Mouse (Mus musculus) thymus, postnatal 10 days (tissue): Measurements from ENCODE around the gene Igf1r.

ENCODE experiments used
- DNase-seq, 2 experiments: peaks; one replicate each; pipeline ENCODE4 v3.0.0; 2021; ENCODE audit warnings: low spot score in 2 of 2

The Igf1r gene

DNA sequence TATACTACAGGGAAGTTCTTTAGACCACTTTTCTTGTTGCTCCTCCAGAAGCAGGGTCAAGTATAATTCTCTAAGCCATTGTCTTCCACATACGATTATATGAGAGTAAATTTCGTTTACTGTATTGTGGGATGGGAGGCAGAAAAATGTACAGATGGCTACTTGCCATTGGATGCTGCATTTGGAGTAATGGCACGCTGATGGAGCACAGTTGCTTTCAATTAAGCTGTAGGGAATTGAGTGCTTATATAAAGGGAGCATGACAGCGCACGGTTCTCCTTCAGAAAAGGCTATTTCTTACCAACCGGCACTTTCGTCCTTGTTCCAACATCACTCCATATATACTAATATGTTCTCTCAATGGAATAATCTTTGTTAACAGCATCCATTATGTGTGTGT, 96.4 kb downstream of the Igf1r start:
- DNase-seq: no peak

DNA sequence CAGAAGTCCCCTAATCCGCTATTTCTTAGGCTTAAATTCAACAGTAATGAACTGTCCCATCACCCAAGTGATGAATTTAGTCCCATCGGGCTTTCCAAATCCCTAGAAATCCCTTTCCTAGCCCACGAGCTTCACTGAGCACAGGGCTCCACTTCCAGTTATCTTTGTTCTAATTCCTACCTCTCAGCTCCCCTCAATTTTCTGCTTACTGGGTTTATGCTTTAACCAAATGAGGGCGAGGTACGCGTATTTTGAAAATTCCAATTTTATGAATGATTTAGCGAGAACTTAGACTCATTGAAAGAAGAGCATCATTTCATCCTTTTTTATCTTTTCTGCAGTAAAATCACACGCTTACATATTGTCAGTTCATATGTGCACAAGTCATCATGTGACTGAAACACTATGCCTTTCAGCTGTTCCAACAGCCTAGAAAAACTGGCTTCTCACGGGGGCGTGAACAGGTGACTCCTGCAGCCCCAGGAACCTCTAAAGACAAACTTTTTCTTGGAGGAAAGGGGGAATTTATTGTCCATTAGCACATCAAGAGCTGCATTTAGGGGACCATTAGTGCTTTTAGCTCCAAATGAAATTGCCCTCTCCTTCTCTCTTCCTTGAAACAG, 100.5 kb downstream of the Igf1r start:
- no peak for DNase-seq

DNA sequence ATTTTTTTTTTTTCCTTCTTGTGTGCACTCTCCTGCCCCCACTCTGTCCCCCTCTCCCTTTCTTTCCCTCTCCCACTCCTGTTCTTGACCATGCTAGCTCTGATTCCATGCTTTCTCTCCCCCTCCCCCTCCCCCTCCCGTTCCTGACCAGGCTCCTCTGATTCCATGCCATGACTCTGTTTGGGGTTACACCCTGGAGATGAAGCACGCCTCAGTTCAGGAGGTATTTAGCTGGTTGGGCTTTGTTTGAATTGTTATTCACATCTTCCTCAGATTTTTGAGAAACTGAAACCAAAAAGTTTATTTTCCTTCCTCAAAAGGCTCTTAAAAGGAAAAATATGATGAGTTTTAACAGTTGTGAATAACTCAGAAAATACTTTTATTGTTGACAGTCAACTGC, 101.9 kb downstream of the Igf1r start:
- DNase-seq: no peak

DNA sequence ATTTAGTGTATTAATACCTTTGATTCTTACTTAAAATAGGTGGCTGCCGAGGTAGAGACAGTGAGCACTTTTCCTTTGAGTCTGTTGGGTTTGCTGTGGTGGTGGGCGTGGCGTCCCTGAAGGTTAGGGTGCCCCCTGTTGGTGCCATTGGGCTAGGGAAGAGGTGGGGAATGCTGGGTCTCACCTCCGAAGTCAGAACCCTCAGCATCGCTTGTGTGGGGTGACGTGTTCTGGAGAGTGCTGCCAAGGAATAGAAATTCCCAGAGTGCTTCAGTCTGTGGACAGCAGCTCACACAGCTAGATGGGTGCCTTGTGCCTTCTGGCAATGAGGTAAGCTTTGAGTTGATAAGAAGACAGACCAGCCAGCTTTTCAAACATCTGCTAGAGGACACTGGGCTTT, 102.3 kb downstream of the Igf1r start:
- peak in 1 of 2 experiments; percentile 29 for DNase-seq

DNA sequence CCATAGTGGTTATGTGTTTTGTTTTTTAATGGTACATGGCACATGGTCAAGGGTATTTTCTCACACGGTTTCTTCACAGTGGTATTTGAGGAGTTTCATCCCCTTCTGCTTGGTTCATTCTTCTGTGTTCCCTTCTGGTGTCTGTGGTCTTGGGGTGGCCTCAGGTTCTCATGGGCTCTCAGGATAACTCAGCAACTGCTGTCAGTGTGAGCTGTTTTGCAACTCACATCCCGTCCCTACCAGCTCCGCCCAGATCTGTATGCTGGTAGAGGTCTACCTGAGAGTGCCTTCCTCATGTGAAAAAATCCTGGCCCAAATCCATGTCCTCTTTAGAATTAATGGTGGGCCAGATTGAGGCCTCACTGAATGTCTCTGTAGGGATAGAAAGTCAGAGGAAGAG, 104.4 kb downstream of the Igf1r start:
- no peak for DNase-seq

DNA sequence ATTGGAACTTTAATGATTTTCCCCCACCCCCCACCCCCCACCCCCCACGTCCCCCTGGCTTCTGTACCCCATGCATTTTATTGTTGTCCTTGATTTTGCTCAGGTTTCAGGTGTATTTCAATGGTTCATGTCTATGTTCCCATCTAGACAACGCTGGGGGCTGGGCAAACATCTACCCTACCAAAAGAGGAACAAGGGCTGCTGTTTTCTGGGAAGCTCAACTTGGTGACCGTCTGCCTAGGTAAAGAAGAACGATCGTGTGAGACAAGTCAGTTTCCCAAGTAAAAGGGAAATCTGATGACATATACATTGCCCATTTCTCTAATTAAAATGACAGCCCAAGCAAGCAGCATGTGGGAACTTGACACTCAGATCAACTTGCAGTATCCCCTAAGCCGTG, 107.1 kb downstream of the Igf1r start:
- no peak for DNase-seq

DNA sequence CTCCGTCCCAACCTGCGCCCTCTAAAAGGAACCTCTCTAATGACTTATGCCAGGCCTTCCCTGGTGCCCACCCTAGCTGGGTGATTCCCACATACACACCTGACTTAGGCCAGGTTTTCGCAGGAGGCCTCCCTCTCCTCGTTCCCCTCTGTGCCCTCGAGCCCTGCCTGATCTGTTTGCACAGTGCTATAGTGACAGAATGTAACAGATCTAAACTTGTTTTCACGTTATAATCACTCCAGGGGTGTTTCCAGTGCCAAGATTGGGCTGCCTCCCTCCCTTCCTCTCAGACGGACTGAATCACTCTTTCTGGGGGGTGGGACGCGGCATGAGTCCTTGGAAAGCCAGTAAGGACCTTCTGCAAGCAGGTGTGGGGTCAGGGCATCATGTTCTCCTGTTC, 108.8 kb downstream of the Igf1r start:
- DNase-seq: no peak

DNA sequence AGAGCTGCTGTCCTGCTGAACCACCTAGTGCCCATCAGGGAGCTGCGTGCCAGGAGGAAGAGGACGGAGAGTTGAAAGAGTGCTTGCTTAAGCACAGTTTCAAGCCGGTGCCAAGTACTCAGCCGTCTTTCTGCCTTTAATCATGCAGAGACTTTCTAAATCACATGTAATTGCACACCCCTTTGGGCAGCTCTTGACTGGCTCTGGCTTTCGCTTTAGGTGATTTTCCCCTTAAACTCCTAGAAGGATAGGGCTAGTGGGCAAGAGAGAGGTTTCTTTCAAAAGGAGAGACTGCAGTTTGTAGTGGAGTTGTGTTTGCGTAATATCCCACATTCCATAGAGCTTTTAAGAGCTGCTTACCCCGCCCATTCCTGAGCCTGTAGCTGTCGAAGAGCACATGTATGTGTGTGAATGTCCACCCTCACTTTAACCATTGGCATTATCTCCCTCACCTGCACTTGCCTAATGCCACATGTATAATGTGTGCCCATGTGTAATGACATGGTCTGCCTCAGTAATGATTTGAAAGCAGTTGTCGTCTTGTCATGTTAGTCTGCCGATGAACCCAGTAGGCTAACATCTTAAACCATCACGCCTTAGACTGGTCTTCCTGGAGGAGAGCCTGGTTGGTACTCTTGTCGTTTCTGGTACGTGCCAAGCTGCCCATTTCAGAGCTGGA, 109.7 kb downstream of the Igf1r start:
- DNase-seq: no peak

DNA sequence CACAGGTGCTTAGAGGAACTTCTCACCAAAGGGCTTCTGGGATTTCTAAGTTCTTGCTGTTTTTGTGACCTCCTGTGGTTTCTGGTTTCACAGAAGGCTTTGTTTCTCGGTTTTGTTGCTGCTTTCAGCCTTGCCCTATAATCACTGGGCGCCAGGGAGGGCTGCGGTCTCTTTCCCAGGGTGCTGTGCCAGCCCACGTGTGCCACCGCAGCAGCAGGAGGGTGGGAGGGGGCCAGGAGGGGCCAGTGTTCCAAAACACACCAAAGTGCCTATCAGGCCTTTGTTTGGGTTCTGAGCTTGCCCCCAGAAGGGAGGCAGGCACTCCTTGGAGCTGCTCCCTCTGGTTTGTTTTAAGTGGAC, 110.2 kb downstream of the Igf1r start:
- DNase-seq: peak; percentile 12 to 18

DNA sequence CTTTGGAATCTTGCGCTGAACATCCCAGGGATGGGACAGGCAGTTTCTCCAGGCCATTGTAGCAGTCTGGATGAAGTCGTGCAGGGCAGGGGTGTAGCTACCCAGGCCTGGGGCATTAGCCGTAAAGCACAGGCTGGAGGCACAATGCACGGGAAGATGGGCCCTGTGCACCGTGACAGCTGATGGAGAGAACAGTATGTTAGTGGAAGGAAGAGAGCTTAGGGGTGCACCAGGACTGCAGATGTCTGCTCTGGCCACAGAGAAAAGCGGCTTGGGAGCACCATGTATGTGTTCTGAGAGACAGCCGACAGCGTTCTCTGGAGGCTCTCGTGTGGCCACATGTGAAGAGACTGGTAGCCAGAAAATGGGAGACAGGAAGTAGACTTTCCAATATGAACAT, 111.1 kb downstream of the Igf1r start:
- DNase-seq: no peak

DNA sequence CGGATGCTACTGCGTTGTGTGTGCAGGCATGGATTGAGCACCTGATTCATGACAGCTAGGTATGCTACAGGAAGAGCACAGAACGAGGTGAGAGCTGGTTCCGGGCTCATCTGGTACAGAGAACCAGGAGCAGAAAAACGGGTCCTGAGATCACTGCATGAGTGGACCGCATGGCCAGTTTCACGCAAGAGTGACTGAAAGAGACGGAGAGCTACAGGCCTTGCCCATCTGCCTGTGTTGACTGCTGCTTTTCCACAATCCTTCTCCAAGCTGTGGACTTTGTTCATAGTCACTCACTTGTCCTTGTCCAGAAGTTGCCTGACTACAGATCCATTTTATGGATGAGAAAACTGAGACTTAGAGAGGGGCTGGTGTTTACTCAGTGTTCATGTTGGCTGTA, 111.5 kb downstream of the Igf1r start:
- no peak for DNase-seq

DNA sequence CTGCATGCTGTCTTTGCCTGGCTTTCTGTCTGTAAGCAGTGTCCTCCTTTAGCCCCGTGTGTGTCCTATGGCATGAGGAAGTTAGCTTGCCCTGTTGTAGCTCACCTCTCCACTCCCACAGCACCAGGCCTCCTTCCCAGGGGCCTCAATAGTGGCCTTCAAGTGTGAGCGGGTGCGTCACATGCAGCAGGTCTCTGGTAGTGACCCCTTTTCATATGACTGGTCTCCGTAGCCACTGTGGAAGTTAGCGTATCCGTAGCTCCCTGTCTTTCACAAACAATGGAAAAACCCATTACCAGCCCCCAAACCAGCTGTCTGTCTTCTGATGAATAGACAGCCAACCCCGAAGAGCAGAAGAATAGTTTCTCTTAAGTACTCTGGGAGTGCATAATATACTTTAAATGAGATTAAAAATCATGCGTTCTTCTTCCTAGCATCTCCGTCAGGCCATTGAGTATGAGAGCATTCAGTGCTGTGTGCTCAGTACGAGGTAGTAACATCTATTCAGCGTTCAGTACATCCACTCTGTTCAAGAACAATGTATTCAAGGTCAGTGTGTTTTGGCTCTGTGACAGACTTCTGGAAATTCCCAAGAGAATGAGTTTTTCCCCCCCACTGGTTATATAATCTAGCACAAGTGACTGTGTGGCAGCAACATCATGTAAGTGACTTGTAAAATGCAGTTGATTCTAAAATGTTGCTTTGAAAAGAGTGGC, 112.2 kb downstream of the Igf1r start:
- no peak for DNase-seq

DNA sequence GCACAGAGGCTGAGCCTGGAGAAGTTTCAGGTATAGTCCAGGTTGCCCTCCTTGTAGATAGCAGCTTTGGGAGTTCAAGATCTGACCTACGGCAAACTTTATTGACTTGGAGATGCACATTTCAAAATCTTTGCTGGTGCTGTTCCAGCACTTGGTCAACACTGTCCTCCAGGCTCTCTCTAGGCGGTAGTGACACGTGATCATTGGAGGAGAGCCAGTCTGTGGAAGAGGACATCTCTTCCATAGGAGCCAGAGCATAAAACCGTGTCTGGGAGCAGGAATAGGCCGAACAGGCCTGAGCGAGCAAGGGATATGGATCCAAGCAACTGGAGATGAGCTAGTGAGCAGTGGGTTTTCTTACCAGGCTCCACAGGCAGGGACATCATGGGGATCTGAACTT, 113.3 kb downstream of the Igf1r start:
- no peak for DNase-seq

DNA sequence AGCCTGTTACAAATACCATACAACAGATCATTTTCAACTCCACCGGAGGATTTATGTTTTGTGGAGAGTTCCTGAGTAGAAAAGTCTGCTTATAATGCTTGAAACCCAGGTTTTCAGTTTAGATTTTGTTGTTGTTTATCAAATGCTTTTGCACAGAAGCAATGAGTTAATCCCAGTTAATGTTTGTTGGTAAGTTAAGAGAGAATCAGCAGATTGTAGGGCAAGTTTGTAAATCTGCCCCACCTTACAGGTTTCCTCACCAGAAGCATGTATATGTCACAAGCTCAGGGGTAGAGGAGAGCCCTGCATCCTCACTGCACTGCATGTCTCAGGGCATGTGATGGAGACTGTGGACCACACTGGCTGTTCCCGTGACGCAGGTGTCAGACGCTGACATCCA, 114.7 kb downstream of the Igf1r start:
- no peak for DNase-seq

DNA sequence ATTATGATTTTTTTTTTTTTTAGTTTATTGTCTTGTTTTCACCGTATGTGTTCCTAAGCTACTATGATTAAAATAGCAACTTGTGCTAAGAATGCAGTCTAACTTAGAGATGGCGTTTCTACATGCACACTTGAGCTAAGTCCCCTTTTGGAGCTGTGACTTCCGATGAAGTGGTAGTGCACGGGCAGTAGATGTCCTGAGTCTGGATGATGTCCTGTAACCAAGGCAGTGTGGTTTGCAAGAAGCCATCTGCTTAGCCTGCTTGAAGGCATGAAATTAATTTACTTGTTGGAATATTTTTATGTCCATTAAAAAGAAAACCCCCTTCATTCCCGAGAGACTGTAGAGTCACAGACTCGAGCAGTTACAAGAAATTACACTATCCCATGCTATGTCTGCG, 116.7 kb downstream of the Igf1r start:
- no peak for DNase-seq

DNA sequence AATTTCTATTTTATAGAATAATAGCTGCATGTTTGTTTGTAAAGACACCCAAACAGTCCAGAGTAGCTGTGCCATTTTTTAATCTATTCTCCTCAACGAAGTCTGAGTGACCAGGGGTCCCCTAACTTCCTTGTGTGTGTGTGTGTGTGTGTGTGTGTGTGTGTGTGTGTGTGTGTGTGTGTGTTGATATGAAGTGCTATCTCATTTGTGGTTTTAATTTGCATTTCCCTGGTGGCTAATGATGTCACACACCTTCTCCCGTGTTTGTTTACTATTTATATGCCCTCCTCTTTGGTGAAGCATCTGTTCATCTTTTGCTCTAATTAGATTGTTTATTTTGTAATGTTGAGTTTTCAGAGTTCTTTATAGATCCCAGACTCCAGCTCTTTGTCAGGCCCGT, 117.4 kb downstream of the Igf1r start:
- no peak for DNase-seq

DNA sequence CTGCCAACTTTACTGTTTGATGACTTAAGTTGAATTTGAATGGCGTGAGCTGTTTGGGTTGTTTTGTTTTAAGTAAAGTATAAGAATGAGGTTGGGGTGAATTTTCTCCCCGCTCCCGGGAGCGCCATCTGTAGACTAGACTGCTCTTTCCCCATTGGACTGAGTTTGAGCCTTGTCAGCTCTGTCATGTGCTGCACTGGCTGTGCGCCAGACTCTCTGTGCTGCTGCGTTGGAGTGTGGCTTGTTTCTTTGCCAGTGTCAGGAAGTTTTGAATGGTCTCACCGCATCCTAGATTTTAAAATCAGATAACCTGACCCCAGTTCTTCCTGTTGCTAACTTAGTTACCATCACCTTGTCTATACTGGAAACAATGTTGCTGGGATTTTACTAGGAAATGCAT, 118.0 kb downstream of the Igf1r start:
- peak in 1 of 2 experiments; percentile 29 for DNase-seq

DNA sequence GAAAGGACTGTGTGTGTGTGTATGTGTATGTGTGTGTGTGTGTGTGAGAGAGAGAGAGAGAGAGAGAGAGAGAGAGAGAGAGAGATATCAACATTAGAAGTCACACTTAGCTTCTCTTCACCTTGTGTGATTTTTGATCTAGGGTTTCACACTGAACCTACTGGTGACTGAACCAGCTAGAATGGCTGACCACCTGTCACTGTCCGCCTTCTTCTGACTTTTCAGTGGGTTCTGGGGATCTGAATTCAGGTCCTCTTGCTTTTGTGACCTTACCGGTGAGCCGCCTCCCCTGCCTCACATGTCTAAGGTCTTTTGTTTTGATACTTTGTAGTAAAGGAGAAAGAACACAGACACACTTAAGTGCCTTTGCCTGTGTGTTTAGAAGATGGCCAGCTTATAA, 118.4 kb downstream of the Igf1r start:
- DNase-seq: no peak

DNA sequence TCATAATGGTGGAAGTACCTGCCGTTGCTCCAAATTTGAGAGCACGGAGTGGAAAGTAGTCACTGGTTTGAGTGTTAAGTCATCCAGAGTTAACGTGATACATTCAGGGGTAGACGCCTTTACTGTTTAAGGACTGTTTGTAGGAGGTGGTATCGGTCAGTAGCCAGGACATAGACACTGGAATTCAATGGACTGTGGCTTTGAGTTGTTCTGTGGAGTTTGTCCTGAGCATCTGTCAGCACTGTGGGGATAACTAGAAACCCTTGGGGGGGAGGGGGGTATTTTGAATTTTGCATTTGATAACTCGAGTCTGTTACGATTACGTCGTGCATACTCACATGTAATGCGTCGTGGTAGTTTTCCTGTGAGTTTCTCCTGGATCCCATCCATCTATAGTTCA, 119.1 kb downstream of the Igf1r start:
- no peak for DNase-seq

DNA sequence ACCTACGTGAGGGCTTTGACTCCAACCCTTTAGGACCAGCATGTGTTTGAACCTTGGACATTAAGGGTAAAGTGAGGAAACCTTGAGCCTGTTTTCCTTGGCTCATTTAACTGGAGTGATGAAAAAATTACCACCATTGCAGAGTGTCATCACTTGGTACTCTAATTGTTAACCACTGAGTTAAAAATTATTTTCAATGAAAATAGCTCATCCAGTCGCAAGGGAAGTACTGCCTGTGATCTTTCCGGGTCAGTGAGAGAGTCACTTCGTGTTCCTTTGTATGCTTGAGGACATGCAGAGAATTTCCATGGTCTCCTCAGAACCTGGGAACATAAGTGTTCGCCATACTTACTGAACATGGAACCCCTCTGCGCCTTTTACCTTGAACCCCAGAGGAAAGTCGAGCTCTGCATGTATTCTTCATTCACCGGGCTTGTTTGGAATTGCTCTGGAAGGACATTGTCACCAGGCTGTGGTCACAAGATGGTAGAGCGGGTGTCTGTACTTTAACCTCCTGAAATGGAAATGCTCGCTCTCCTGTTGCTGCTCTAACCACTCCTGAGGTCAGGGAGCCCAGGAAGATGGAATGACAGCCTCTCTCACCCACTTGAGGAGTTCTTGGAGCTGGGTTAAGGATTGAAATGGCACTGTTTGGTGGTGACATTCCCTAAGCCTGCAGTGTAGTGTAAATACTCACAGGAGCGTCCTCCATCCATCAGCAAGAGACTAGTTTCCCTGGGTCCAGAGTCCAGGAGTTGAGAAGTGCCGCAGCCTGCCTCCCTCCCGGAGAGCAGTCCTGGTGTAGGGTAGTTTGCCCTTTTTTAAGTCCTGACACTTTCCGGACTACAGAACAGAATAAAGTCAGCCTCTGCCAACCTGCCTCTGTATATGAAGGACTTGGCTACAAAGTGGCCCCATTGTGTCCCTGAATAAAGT, 120.2 kb downstream of the Igf1r start:
- no peak for DNase-seq

DNA sequence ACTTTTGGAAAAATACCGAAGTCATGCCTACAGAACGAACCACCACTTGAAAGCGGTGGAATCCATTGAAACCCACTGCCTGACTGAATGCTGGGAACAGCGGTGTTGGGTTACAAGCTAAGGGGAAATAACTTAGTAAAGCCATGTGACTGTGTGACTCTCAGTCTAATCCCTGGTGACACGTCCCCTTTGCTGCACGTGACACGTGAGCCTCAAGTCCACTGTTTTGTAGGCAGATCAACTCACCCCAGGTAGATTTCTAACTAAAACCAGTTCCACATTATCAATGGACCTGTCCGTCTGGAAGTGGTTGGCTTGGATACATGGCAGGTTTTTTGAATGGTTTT, 120.8 kb downstream of the Igf1r start:
- DNase-seq: no peak

DNA sequence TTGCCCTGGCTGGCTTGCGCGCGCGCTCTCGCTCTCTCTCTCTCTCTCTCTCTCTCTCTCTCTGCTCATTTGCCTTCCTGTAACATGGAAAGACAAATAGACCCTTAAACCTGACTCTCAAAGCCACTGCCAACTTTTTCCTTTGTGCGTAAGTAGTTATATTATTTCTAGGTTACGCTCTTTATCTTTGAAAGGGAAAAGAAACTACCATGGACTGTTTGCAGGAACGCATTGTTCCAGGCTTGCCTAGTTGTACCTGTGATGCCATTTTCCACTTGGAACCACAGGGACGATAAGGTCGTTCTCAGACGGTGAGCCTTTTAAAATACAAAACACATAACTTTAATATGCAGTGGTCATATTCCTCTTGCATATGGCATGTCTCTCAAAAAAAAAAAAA, 122.1 kb downstream of the Igf1r start:
- no peak for DNase-seq
